Mouse (Mus musculus): Measurements from ENCODE around the gene Gm9780.
"Not testable (repeated sequence)": the region's sequence is repeated elsewhere in the genome, so short reads cannot be mapped to it uniquely, and the experiment has no call there.

GRCm38 (mm10) chr14:26081997-26082396 is 39.5 kb upstream of the Gm9780 start, which contains the start of gene Cphx3:
- TF ChIP-seq POLR2A (IDR thresholded peaks at IDR 0.05; ENCODE audit: borderline replicate concordance, control insufficient read depth, low read depth, low read length); CTCF (IDR thresholded peaks at IDR 0.05; ENCODE audit: control insufficient read depth, insufficient read depth, low read length): not testable (repeated sequence)
